Mouse (Mus musculus): ENCODE data around the gene Fam209. TPM values are rescaled to one million over a fixed set of nuclear protein-coding genes. Genes with fewer than 3 reads are reported as not detected.
A peak's percentile ranks its signal among the peaks of the same experiment; 100 is the strongest.

Gene Fam209
- polyA plus RNA-seq, 1 experiment from 2014 or later, result not detected

DNA sequence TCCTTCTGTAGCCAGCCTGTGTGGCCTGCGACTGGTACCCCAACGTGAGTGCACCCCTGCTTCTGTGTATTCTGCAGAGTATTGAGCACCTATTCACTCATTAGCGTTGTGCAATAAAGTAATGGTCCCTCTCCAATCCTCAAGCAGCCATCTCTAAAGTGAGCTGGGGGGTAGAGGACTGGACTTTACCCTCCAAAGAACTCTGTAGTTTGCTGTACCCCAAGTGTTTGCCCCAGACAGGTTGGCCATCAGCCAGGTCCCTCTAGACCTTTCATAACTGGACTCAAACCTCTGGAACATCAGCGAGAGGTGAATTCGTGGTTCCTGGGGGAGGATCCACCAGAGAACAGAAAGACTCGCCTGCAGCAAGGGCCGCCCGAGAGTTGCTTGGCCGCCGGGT is 19.9 kb upstream of the Fam209 start:
- Histone ChIP-seq H3K27me3 (replicated peaks) (no peaks in the 10 kb centered on the region), H3K4me3 (replicated peaks) (no peak overlapping the region), H3K36me3 (peaks cover 33% of the 10 kb centered on the region), H3K4me1 (replicated peaks) (no peaks in the 10 kb centered on the region), H3K9ac (no peak overlapping the region), H3K9me3 (no peaks in the 10 kb centered on the region), H3K4me2 (replicated peaks) (no peak overlapping the region), H3K27ac (no peak overlapping the region)
- ATAC-seq, result no peak
- WGBS, result 92% methylated on average over 10 of the region's 10 CpGs

DNA sequence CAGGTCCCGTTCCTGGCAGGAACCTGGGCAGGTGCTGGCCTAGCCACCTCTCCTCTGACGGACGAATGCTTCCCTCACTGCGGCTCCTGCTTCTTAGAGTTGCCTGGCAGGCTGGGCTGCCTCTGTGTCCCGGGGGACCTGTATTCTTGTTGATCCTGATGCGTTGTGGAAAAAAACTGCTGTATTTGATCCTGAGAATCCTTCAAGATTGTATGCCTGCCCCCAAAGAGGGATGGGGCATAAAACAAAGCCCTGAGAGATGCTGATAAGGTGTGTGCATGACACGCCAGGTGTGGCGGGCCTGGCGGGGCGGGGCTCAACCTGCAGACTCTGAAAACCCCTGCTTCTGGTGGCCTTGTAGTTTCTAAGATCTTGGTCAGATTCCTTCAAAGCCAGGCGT is 13.8 kb upstream of the Fam209 start, which contains the start of gene Gcnt7:
Gcnt7 (minus strand) TSS at position 101 of the 400 bp plus-strand sequence.
- WGBS, result 73% methylated on average over 11 of the region's 11 CpGs
- ATAC-seq, result no peak
- H3K27me3 ChIP-seq (replicated peaks), result no peaks in the 10 kb centered on the region
- H3K4me3 ChIP-seq (replicated peaks), result no peak within 1 kb of the TSS
- H3K4me2 ChIP-seq (replicated peaks), result no peak within 1 kb of the TSS
- H3K36me3 ChIP-seq, result 0 out of 2 replicates have a peak, but pooled peaks cover 1% of the 10 kb centered on the region
- no peaks in the 10 kb centered on the region for H3K4me1 ChIP-seq (replicated peaks)
- H3K9ac ChIP-seq, result no peak within 1 kb of the TSS
- H3K9me3 ChIP-seq, result no peaks in the 10 kb centered on the region
- H3K27ac ChIP-seq, result no peak within 1 kb of the TSS

DNA sequence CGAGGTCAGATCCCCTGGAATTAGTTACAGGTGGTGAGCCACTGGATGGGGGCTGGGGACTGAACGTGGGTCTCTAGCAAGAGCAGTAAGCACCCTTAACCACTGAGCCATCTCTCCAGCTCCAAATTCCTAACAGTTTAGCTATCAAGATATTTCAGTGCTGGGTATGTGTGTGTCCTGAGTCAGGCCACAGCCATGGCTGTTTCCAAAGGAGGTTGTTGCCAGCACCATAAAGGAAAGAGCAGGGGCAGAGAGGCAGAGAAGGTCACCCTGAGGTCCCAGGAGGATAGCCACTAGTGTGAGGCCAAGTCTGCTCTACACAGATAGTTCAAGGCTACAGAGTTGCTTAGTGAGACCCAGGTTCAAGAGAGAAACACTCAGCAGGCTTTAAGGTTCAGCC is 11.7 kb upstream of the Fam209 start:
- 78% methylated on average over 2 of the region's 2 CpGs for WGBS
- H3K4me3 ChIP-seq (replicated peaks), result no peak overlapping the region
- H3K27me3 ChIP-seq (replicated peaks), result no peaks in the 10 kb centered on the region
- no peaks in the 10 kb centered on the region for H3K9me3 ChIP-seq
- no peak overlapping the region for H3K9ac ChIP-seq
- H3K27ac ChIP-seq, result no peak overlapping the region
- 0 out of 2 replicates have a peak, but pooled peaks cover 9% of the 10 kb centered on the region for H3K36me3 ChIP-seq
- no peaks in the 10 kb centered on the region for H3K4me1 ChIP-seq (replicated peaks)
- no peak overlapping the region for H3K4me2 ChIP-seq (replicated peaks)
- no peak for ATAC-seq

DNA sequence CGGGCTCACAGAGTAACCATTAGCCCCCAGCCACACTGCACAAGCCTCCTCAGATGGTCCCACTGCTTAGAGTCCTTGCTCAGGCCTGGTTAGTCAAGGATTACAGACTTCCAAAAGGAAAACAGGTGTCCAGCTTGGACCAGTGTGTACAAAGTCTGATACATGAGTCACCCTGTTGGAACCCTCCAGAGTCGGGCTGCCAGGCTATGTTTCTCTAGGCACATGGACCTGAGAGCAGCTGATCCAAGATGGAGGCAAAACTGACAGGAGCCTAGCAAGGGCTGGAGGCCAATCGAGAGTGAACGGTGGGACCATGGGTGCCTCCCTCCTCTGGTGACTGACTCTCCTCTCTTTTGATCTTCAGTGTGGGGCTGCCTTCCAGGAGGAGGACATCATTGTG is 9.5 kb upstream of the Fam209 start:
- ATAC-seq, result no peak
- Histone ChIP-seq H3K27ac (no peak overlapping the region), H3K36me3 (peaks cover 18% of the 10 kb centered on the region; the same call in 1 of the 2 replicates), H3K4me3 (replicated peaks) (no peak overlapping the region), H3K4me2 (replicated peaks) (no peak overlapping the region), H3K4me1 (replicated peaks) (no peaks in the 10 kb centered on the region), H3K27me3 (replicated peaks) (no peaks in the 10 kb centered on the region), H3K9me3 (no peaks in the 10 kb centered on the region), H3K9ac (no peak overlapping the region)
- WGBS, result 90% methylated on average over 4 of the region's 4 CpGs

DNA sequence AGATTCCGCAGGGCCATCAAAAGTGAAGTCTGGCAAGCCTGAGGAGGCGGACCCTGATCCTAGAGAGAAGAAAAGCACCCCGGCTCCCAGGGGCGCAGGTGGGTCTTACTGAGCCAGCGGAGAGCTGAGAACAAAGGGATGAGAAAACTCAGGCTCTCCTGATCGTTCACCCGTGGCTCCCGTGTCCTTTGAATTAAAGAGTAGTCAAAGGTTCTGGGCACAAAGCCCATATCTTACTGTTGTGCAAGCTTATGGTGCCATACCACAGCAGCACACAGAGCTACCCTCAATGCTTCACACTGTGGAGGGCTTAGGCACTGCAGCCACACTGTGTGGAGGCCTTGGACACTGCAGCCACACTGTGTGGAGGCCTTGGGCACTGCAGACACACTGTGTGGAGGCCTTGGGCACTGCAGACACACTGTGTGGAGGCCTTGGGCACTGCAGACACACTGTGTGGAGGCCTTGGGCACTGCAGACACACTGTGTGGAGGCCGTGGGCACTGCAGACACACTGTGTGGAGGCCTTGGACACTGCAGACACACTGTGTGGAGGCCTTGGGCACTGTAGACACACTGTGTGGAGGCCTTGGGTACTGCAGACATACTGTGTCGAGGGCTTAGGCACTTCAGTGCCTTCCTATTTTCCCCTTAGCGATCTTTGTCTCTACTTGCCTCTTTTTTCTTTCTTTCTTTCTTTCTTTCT is 5.7 kb upstream of the Fam209 start:
- Histone ChIP-seq H3K4me1 (replicated peaks) (no peaks in the 10 kb centered on the region), H3K9ac (no peak overlapping the region), H3K9me3 (no peaks in the 10 kb centered on the region), H3K27ac (no peak overlapping the region), H3K36me3 (peaks cover 25% of the 10 kb centered on the region), H3K4me2 (replicated peaks) (no peak overlapping the region), H3K27me3 (replicated peaks) (no peaks in the 10 kb centered on the region), H3K4me3 (replicated peaks) (no peak overlapping the region)
- ATAC-seq, result no peak
- 92% methylated on average over 11 of the region's 11 CpGs for WGBS

DNA sequence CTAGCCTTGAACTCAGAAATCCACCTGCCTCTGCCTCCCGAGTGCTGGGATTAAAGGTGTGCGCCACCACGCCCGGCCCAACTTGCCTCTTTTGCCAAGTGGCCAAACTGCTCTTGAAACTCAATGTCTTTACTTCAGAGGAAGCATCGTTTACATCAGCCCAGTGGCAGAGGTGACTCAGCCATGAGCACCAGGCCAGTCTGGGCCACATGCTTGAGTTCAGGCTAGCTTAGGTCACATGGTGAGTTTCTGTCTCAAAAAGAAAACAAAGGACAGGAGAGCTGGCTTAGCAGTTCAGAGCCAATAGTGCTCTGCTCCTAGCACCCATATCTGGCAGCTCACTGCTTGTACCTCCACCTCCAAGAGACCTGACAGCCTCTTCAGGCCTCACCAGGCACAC is 5.1 kb upstream of the Fam209 start:
- no peak overlapping the region for H3K4me2 ChIP-seq (replicated peaks)
- H3K36me3 ChIP-seq, result peaks cover 25% of the 10 kb centered on the region
- H3K27me3 ChIP-seq (replicated peaks), result no peaks in the 10 kb centered on the region
- no peak overlapping the region for H3K9ac ChIP-seq
- no peaks in the 10 kb centered on the region for H3K9me3 ChIP-seq
- no peak overlapping the region for H3K27ac ChIP-seq
- no peak overlapping the region for H3K4me3 ChIP-seq (replicated peaks)
- ATAC-seq, result no peak
- 95% methylated on average over 5 of the region's 5 CpGs for WGBS
- no peaks in the 10 kb centered on the region for H3K4me1 ChIP-seq (replicated peaks)

DNA sequence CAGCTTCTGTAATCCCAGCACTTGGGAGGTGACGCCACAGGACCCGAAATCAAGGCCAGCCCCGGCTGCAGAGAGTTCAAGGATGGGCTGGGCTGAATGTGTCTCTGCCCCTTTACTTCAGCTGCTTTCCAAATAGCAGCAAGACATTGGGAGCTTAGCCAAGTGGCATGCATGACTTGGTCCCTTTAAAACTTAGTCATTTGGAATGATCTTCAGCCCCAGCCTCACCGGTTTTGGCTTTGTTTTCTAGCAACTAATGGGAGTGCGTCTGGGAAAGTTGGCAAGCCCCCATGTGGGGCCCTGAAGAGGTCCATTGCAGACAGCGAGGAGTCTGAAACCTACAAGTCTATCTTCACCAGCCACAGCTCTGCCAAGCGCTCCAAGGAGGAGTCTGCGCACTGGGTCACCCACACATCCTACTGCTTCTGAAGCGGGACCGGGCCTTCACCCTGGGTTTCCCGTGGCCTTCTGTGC is 3.9 kb upstream of the Fam209 start:
- ATAC-seq, result no peak
- H3K9ac ChIP-seq, result no peak overlapping the region
- 80% methylated on average over 11 of the region's 11 CpGs for WGBS
- H3K27me3 ChIP-seq (replicated peaks), result no peaks in the 10 kb centered on the region
- H3K4me3 ChIP-seq (replicated peaks), result no peak overlapping the region
- H3K36me3 ChIP-seq, result peaks cover 24% of the 10 kb centered on the region
- no peaks in the 10 kb centered on the region for H3K9me3 ChIP-seq
- 0 out of 2 replicates have a peak, but pooled peaks cover 3% of the 10 kb centered on the region for H3K4me1 ChIP-seq (replicated peaks)
- H3K4me2 ChIP-seq (replicated peaks), result no peak overlapping the region
- H3K27ac ChIP-seq, result no peak overlapping the region

DNA sequence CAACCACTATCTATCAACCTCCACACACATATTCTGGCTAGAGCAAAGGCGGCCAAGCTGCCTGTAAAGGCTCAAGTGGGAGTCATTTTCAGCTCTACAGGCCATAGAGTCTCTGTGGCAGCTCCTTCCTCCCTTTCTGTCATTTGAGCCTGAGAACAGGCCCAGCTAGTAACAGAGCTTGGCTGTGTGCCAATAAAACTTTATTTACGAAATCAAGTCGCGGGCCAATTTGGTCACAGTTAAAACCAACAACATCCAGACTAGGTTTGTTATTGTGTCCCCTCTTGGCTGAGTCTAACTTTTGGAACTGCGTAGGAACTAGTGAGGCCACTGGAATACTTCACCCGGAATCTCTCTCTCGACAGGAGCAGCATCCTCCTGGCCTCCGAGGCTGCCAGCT is 1.3 kb downstream of the Fam209 start:
- 43% methylated on average over 8 of the region's 8 CpGs for WGBS
- H3K27me3 ChIP-seq (replicated peaks), result 0 out of 2 replicates have a peak, but pooled peaks cover 3% of the 10 kb centered on the region
- H3K27ac ChIP-seq, result peak overlapping the region; percentile 52

DNA sequence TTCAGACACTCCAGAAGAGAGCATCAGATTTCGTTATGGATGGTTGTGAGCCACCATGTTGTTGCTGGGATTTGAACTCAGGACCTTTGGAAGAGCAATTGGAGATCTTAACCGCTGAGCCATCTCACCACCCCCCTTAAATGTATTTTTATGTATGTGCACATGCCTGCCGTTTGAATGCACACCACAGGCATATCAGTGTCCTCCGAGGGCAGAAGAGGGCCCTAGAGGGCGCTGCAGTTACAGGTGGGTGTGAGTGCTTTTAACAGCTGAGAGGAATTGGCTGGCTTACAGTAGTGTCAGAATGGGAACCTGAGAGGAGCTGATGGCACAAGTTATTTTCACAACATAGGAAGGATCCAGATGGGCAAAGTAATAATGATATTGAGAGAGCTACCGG is 2.6 kb downstream of the Fam209 start:
- H3K36me3 ChIP-seq, result no peaks in the 10 kb centered on the region; the same call in 1 of the 2 replicates
- H3K4me3 ChIP-seq (replicated peaks), result no peak overlapping the region
- H3K9ac ChIP-seq, result no peak overlapping the region
- no peak for ATAC-seq
- H3K27ac ChIP-seq, result no peak overlapping the region
- 28% methylated on average over 6 of the region's 6 CpGs for WGBS
- H3K9me3 ChIP-seq, result no peaks in the 10 kb centered on the region
- H3K27me3 ChIP-seq (replicated peaks), result 0 out of 2 replicates have a peak, but pooled peaks cover 3% of the 10 kb centered on the region
- 0 out of 2 replicates have a peak, but pooled peaks cover 4% of the 10 kb centered on the region for H3K4me1 ChIP-seq (replicated peaks)
- no peak overlapping the region for H3K4me2 ChIP-seq (replicated peaks)

More for the DNA sequence above, 1.3 kb downstream of the Fam209 start:
- no peak overlapping the region for H3K4me3 ChIP-seq (replicated peaks)
- H3K9ac ChIP-seq, result no peak overlapping the region
- H3K9me3 ChIP-seq, result no peaks in the 10 kb centered on the region
- no peak overlapping the region for H3K4me2 ChIP-seq (replicated peaks)
- ATAC-seq, result 0 out of 2 replicates have a peak, but pooled peaks have one; percentile 62
- peaks cover 5% of the 10 kb centered on the region for H3K36me3 ChIP-seq
- H3K4me1 ChIP-seq (replicated peaks), result 0 out of 2 replicates have a peak, but pooled peaks cover 4% of the 10 kb centered on the region

DNA sequence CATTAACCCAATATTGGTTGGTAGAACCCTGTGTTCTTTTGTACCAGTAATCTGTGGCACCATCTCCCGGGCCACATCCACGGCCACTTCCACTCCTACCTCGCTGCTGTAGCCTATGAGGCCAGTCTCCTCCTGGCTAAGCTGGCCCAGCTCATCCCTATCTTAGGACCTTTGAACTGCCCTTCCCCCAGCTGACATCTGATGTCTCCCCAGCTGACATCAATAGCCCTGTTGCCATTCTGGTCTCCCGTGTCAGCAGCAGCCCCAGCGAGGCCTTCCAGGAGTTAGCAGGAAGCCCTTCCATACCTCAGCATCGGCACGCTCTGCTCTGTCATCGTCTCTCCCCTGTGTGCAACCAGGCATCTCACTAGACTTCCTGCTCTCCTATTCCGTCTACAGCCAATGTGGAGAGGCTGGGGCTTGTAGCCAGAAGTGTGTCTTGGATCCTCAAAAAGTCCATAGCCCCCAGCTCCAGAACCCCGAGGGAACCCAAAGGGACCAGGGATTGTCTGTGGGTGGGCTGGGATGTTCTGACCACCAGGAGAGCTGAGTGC is 4.5 kb downstream of the Fam209 start:
- H3K27me3 ChIP-seq (replicated peaks), result 0 out of 2 replicates have a peak, but pooled peaks cover 3% of the 10 kb centered on the region
- H3K27ac ChIP-seq, result no peak overlapping the region
- H3K4me1 ChIP-seq (replicated peaks), result 0 out of 2 replicates have a peak, but pooled peaks cover 4% of the 10 kb centered on the region
- H3K9me3 ChIP-seq, result no peaks in the 10 kb centered on the region
- no peaks in the 10 kb centered on the region for H3K36me3 ChIP-seq
- no peak overlapping the region for H3K4me3 ChIP-seq (replicated peaks)
- no peak overlapping the region for H3K9ac ChIP-seq
- 30% methylated on average over 10 of the region's 10 CpGs for WGBS
- ATAC-seq, result no peak
- no peak overlapping the region for H3K4me2 ChIP-seq (replicated peaks)

DNA sequence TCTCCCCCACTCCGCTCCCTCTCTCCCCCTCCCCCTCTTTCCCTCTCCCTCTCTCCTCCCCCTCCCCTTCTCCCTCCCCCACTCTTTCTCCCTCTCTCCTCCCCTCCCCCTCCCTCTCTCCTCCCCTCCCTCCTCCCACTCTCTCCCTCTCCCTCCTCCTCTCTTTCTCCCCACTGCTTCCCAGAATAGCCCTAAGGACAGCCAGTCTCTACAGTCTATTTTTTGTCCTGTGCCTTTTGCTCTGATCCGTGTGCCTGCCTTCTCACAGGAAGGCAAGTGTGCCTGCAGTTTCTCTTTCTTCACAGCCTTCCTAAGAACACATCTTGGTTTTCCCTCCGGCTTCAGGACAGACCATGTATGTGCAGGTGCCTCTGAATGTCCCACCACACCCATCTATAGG is 5.0 kb downstream of the Fam209 start:
- WGBS, result 33% methylated on average over 3 of the region's 3 CpGs
- no peak overlapping the region for H3K27ac ChIP-seq
- no peaks in the 10 kb centered on the region for H3K36me3 ChIP-seq
- no peak overlapping the region for H3K4me3 ChIP-seq (replicated peaks)
- H3K9ac ChIP-seq, result no peak overlapping the region
- 0 out of 2 replicates have a peak, but pooled peaks cover 4% of the 10 kb centered on the region for H3K4me1 ChIP-seq (replicated peaks)
- no peak for ATAC-seq
- H3K9me3 ChIP-seq, result no peaks in the 10 kb centered on the region
- H3K27me3 ChIP-seq (replicated peaks), result 0 out of 2 replicates have a peak, but pooled peaks cover 3% of the 10 kb centered on the region
- no peak overlapping the region for H3K4me2 ChIP-seq (replicated peaks)

DNA sequence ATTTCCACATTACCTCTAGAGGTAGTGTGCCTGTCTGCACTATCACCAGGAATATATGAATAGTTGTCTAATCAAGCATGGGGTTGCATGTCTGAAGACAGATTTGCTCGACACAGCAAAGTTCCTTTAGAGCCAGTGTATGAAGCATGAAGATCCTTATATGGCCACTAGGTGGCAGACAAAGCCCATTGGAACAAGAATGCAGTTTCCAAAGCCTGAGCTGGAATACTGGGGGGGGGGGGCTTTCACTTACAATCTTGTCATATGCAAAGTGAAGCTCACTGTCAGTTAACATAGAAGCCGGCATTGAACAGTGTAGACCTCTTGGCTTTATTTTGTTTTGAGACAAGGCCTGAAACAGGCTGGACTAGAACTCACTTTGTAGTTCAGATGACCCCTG is 5.5 kb downstream of the Fam209 start:
- Histone ChIP-seq H3K36me3 (no peaks in the 10 kb centered on the region), H3K4me2 (replicated peaks) (no peak overlapping the region), H3K4me3 (replicated peaks) (no peak overlapping the region), H3K4me1 (replicated peaks) (0 out of 2 replicates have a peak, but pooled peaks cover 4% of the 10 kb centered on the region), H3K27ac (no peak overlapping the region), H3K9ac (no peak overlapping the region), H3K9me3 (no peaks in the 10 kb centered on the region), H3K27me3 (replicated peaks) (0 out of 2 replicates have a peak, but pooled peaks cover 3% of the 10 kb centered on the region)
- ATAC-seq, result peak; percentile 12; the same call in 1 of the 2 replicates
- WGBS, result 6% methylated on average over 2 of the region's 2 CpGs
